Mouse (Mus musculus): ENCODE measurements around the gene Iqcf6. TPM values are rescaled to one million over a fixed set of nuclear protein-coding genes. Genes with fewer than 3 reads are reported as not detected.

Gene Iqcf6
- polyA plus RNA-seq, 1 experiment from 2014 or later: not detected

DNA sequence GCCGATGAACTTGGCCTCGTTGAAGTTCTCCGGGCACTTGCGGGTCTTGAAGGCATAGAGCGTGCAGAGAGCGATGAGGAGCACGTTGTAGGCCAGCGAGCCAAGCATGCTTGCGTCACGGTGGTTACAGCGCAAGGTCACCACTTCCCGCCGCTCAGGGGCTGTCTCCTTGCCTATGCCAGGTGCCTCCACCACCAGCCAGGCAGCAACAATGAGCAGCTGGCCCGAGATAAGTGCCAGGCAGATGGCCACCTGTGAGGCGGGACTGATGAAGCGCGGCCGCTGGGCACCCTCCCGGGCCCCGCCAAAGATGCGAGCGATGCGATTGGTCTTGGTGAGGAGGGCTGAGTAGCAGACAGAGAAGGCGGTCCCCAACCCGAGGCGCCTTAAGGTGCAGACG is 20.8 kb downstream of the Iqcf6 start:
- no peaks in the 10 kb centered on the region for H3K4me1 ChIP-seq (ENCODE audit: insufficient read depth)
- TF ChIP-seq EP300 (IDR thresholded peaks at IDR 0.05; ENCODE audit: low read depth) (no peak), CTCF (IDR thresholded peaks at IDR 0.05; ENCODE audit: low read depth) (no peak)
- no peaks in the 10 kb centered on the region for H3K27me3 ChIP-seq (ENCODE audit: insufficient read depth, low read length)
- no peak overlapping the region for H3K27ac ChIP-seq (ENCODE audit: low read depth)
- no peak overlapping the region for H3K4me2 ChIP-seq (ENCODE audit: low read depth, low read length)
- WGBS (ENCODE audit: insufficient replicate concordance): 66% methylated on average over 27 of the region's 27 CpGs
- DNase-seq (no peak), ATAC-seq (no peak)
- H3K9ac ChIP-seq (replicated peaks): no peak overlapping the region
- no peak overlapping the region for H3K4me3 ChIP-seq (ENCODE audit: low read depth, low read length)
- H3K36me3 ChIP-seq (replicated peaks; ENCODE audit: insufficient read depth, low read length): no peaks in the 10 kb centered on the region
- no peaks in the 10 kb centered on the region for H3K9me3 ChIP-seq (ENCODE audit: low read length)

GRCm38 (mm10) chr9:106652720-106653119 is 26.3 kb downstream of the Iqcf6 start:
- ATAC-seq: no peak
- 57% methylated on average over 1 of the region's 1 CpGs for WGBS (ENCODE audit: insufficient replicate concordance)
- H3K9me3 ChIP-seq (ENCODE audit: low read length): no peaks in the 10 kb centered on the region

GRCm38 (mm10) chr9:106655884-106656720 is 29.7 kb downstream of the Iqcf6 start, which contains the start of gene Grm2:
Grm2 (minus strand) TSS chr9:106656082.
- H3K4me3 ChIP-seq (ENCODE audit: low read depth, low read length): peak within 1 kb of the TSS; percentile 24; the same call in 1 of the 2 replicates
- peaks cover 25% of the 10 kb centered on the region for H3K36me3 ChIP-seq (replicated peaks; ENCODE audit: insufficient read depth, low read length)
- ATAC-seq (peak; percentile 65), DNase-seq (peak; percentile 76)
- peak within 1 kb of the TSS; percentile 62 for H3K4me2 ChIP-seq (ENCODE audit: low read depth, low read length)
- no peak within 1 kb of the TSS for H3K27ac ChIP-seq (ENCODE audit: low read depth)
- peaks cover 26% of the 10 kb centered on the region for H3K27me3 ChIP-seq (ENCODE audit: insufficient read depth, low read length)
- H3K9me3 ChIP-seq (ENCODE audit: low read length): no peaks in the 10 kb centered on the region
- 3% methylated on average over 28 of the region's 44 CpGs for WGBS (ENCODE audit: insufficient replicate concordance)
- TF ChIP-seq CTCF (IDR thresholded peaks at IDR 0.05; ENCODE audit: low read depth) (no peak), EP300 (IDR thresholded peaks at IDR 0.05; ENCODE audit: low read depth) (no peak)
- no peaks in the 10 kb centered on the region for H3K4me1 ChIP-seq (ENCODE audit: insufficient read depth)
- H3K9ac ChIP-seq (replicated peaks): no peak within 1 kb of the TSS

More at GRCm38 (mm10) chr9:106652720-106653119, 26.3 kb downstream of the Iqcf6 start:
- no peak overlapping the region for H3K4me3 ChIP-seq (ENCODE audit: low read depth, low read length)
- no peaks in the 10 kb centered on the region for H3K4me1 ChIP-seq (ENCODE audit: insufficient read depth)
- H3K36me3 ChIP-seq (replicated peaks; ENCODE audit: insufficient read depth, low read length): no peaks in the 10 kb centered on the region
- DNase-seq: no peak
- peaks cover 26% of the 10 kb centered on the region for H3K27me3 ChIP-seq (ENCODE audit: insufficient read depth, low read length)
- no peak overlapping the region for H3K9ac ChIP-seq (replicated peaks)
- H3K4me2 ChIP-seq (ENCODE audit: low read depth, low read length): no peak overlapping the region
- H3K27ac ChIP-seq (ENCODE audit: low read depth): no peak overlapping the region
- peak; percentile 46 for TF ChIP-seq CTCF (IDR thresholded peaks at IDR 0.05; ENCODE audit: low read depth)
- TF ChIP-seq EP300 (IDR thresholded peaks at IDR 0.05; ENCODE audit: low read depth): no peak

DNA sequence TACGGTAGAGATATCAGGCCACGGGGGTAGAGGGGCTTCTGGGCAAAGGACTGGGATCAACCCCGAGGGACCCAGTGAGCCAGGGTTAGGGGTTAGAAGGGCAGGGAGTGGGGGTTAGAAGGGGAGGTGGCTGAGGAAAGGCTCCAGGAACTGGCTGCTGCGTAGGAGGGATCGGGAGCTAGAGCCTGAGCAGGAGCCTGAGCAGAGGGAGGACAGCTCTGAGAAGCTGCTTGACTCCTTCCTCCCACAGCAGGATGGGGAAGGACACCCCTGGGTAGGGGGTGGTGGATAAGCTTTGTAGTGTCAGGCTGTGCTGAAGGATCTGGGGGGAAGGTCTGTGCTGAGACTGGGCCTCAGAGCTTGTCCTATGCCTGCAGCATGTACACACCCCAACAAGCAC is 30.4 kb downstream of the Iqcf6 start:
- DNase-seq: no peak
- no peaks in the 10 kb centered on the region for H3K4me1 ChIP-seq (ENCODE audit: insufficient read depth)
- 40% methylated on average over 5 of the region's 5 CpGs for WGBS (ENCODE audit: insufficient replicate concordance)
- TF ChIP-seq CTCF (IDR thresholded peaks at IDR 0.05; ENCODE audit: low read depth) (no peak), EP300 (IDR thresholded peaks at IDR 0.05; ENCODE audit: low read depth) (no peak)
- H3K36me3 ChIP-seq (replicated peaks; ENCODE audit: insufficient read depth, low read length): peaks cover 31% of the 10 kb centered on the region
- H3K27me3 ChIP-seq (ENCODE audit: insufficient read depth, low read length): peaks cover 26% of the 10 kb centered on the region
- H3K4me3 ChIP-seq (ENCODE audit: low read depth, low read length): no peak overlapping the region
- no peak overlapping the region for H3K9ac ChIP-seq (replicated peaks)
- no peak overlapping the region for H3K27ac ChIP-seq (ENCODE audit: low read depth)
- ATAC-seq: no peak
- H3K4me2 ChIP-seq (ENCODE audit: low read depth, low read length): no peak overlapping the region
- H3K9me3 ChIP-seq (ENCODE audit: low read length): no peaks in the 10 kb centered on the region

- 51% methylated on average over 5 of the region's 5 CpGs for WGBS (ENCODE audit: insufficient replicate concordance)
- peaks cover 26% of the 10 kb centered on the region for H3K27me3 ChIP-seq (ENCODE audit: insufficient read depth, low read length)
- no peak overlapping the region for H3K9ac ChIP-seq (replicated peaks)
- no peak overlapping the region for H3K4me3 ChIP-seq (ENCODE audit: low read depth, low read length)
- H3K9me3 ChIP-seq (ENCODE audit: low read length): no peaks in the 10 kb centered on the region
- peaks cover 36% of the 10 kb centered on the region for H3K36me3 ChIP-seq (replicated peaks; ENCODE audit: insufficient read depth, low read length)
- no peaks in the 10 kb centered on the region for H3K4me1 ChIP-seq (ENCODE audit: insufficient read depth)
- ATAC-seq (no peak), DNase-seq (no peak)
- TF ChIP-seq EP300 (IDR thresholded peaks at IDR 0.05; ENCODE audit: low read depth): no peak
- no peak for TF ChIP-seq CTCF (IDR thresholded peaks at IDR 0.05; ENCODE audit: low read depth)
- no peak overlapping the region for H3K4me2 ChIP-seq (ENCODE audit: low read depth, low read length)
- H3K27ac ChIP-seq (ENCODE audit: low read depth): no peak overlapping the region
These were observed 31.2 kb downstream of the Iqcf6 start for GRCm38 (mm10) chr9:106657592-106657991.

- no peak overlapping the region for H3K9ac ChIP-seq (replicated peaks)
- H3K9me3 ChIP-seq (ENCODE audit: low read length): no peaks in the 10 kb centered on the region
- TF ChIP-seq EP300 (IDR thresholded peaks at IDR 0.05; ENCODE audit: low read depth) (no peak), CTCF (IDR thresholded peaks at IDR 0.05; ENCODE audit: low read depth) (no peak)
- DNase-seq (no peak), ATAC-seq (no peak)
- peaks cover 36% of the 10 kb centered on the region for H3K36me3 ChIP-seq (replicated peaks; ENCODE audit: insufficient read depth, low read length)
- no peaks in the 10 kb centered on the region for H3K4me1 ChIP-seq (ENCODE audit: insufficient read depth)
- 84% methylated on average over 7 of the region's 7 CpGs for WGBS (ENCODE audit: insufficient replicate concordance)
- peaks cover 17% of the 10 kb centered on the region for H3K27me3 ChIP-seq (ENCODE audit: insufficient read depth, low read length)
- H3K27ac ChIP-seq (ENCODE audit: low read depth): no peak overlapping the region
- no peak overlapping the region for H3K4me2 ChIP-seq (ENCODE audit: low read depth, low read length)
- H3K4me3 ChIP-seq (ENCODE audit: low read depth, low read length): no peak overlapping the region
These were observed 33.1 kb downstream of the Iqcf6 start for GRCm38 (mm10) chr9:106659441-106659840.
